Mouse (Mus musculus): Measurements from ENCODE around the gene Tex22.

Gene Tex22

DNA sequence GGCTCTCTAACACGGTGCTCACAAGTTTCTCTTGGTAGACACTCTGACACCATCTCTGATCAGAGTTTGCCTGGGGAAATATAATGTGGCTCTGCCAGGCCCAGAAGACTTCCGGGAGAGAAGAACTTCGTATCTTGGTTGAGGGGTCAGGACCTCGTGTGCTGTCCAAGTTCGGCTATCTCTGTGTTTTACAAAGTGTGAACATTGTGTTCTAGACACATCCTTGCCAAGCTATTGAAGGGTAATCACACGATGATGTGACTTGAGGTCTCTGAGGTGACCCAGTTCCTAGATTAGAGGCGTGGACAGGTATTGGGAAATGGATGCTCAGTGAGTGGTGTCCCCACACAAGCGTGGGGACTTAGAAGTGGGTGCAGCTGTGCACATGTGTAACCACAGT, 18.2 kb upstream of the Tex22 start:
- no peak for DNase-seq (ENCODE audit: extremely low read depth, low read depth)

DNA sequence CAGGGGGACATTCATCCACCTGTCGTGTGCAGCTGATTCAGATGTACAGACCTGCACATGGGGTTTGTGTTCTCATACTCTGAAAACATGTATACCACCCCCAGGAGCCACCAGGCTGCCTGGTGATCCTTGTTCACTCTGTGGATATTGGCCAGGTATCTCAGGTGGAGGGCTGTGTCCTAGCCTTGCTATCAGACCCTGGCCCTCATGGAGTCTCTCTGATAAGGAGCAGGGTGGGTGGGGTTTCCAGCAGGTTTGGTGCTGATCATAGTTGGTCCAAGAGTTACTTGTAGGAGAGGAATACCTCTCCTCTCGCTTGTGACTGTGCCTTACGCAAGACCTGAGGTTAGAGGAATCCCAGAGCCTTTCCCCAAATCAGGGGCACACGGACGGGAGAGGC, 14.1 kb upstream of the Tex22 start:
- DNase-seq (ENCODE audit: extremely low read depth, low read depth): no peak

DNA sequence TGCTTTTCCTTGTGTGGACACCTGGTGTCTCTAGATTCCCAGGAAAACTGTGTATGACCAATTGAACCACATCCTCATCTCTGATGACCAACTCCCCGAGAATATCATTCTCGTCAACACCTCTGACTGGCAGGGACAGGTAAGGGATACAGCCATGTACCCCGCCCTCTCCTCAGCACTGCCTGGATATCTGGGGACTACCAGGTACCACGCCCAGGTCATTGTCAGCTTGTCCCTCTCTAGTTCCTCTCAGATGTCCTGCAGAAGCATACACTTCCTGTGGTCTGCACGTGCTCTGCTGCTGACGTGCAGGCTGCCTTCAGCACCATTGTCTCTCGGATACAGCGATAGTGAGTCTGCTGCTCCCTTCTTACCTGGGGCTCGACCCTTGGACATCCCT, 12.7 kb upstream of the Tex22 start:
- DNase-seq (ENCODE audit: extremely low read depth, low read depth): no peak

DNA sequence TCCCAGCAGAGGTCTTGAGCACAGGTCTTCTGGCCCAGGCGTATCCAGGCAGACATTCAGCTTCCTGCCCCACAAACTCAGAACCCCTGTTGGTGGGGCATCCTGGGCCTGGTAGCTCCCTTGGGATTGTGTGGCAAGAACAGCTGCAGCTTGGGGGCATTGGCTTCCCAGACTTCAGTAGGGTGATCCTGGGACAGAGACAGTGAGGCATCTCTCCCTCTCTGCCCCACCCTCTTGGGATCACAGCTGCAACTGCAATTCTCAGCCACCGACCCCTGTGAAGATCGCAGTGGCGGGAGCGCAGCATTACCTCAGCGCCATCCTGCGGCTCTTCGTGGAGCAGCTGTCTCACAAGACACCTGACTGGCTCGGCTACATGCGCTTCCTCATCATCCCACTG, 12.1 kb upstream of the Tex22 start:
- DNase-seq (ENCODE audit: extremely low read depth, low read depth): no peak

DNA sequence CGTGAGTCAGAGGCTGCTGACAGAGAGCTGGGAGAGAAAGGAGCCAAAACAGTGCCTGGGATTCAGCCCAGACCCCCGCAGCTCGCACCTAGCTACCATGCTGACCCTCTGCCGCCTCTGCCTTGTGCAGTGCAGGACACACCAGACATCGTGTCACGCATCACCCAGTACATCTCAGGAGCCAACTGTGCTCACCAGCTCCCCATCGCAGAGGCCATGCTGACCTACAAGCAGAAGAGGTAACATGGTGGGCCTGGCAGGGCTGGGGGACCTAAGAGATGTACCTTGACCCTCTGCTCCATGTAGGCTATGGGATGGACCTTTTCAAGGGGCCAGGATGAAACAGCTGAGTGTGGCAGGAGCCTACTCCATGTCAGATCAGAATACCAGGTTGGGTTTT, 10.6 kb upstream of the Tex22 start:
- DNase-seq (ENCODE audit: extremely low read depth, low read depth): no peak

DNA sequence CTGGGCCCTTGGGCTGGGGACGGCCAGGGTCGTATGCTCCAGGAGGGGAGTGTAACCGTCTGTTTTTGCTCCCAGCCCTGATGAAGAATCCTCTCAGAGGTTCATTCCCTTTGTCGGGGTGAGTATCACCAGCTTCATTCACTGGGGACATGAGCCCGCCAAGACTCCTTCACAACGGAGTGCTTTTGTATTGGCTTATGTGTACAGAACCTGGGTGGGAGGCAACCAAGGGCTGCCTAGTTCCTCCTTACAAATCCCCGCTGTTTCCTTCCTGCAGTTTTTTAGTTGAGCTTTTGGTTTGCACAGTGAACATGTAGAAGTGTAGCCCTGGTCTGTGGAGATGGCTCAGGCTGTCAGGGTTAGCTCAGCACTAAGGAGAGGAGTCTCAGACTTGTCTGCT, 6.3 kb upstream of the Tex22 start:
- no peak for DNase-seq (ENCODE audit: extremely low read depth, low read depth)

DNA sequence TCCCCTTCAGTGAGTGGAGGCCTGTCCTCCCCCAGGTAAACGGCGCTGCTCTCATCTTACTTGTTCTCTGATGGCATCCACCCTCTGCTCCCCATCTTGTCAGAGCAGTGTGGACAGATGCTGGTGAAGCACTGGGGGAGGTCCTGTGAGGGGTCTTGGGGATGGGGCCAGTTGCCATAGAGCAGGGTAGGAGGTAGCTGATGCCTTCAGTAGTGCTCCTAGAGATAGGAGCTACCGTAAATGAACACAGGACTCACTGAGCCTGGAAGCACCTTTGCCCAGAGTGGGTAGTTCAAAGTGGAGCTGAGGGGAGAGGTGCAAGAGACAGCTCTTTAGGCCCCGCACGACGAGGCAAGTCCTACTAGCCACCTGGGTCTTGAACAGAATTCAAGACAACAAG, 4.9 kb upstream of the Tex22 start:
- no peak for DNase-seq (ENCODE audit: extremely low read depth, low read depth)

DNA sequence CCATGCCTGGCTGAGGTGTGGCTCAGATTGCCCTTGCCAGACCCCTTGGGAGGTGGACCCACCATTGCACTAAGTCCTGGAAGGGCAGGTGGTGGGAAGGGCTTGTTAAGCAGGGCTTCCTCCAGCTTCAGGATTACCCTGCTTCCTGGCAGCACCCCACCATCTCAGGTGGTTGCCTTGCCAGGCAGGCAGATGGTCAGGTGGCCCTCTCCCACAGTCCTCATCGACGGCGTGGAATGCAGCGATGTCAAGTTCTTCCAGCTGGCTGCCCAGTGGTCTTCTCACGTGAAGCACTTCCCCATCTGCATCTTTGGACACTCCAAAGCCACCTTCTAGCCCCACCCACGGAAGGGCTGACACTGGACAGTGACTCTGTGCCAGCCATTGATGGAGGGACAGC, 3.0 kb upstream of the Tex22 start:
- no peak for DNase-seq (ENCODE audit: extremely low read depth, low read depth)

DNA sequence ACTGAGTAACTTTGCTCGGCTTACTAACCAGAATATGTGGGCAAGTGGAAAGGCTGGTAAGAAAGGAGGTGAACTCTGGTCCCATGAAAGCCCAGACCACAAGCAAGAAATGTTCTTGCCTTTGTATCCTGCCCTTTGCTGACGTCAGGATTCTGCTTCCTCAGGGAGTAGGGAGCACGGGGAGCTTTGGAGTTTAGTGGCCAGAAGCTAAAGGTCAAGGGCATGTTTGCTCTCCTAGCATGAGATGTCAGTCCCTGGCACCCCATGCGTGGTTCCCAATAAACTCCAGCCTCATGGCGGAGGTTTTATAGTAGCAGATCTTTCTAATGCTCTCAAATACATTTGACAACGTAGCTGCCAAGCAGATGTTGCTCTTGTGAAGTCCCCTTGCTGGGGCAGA, 2.5 kb upstream of the Tex22 start:
- DNase-seq (ENCODE audit: extremely low read depth, low read depth): no peak

DNA sequence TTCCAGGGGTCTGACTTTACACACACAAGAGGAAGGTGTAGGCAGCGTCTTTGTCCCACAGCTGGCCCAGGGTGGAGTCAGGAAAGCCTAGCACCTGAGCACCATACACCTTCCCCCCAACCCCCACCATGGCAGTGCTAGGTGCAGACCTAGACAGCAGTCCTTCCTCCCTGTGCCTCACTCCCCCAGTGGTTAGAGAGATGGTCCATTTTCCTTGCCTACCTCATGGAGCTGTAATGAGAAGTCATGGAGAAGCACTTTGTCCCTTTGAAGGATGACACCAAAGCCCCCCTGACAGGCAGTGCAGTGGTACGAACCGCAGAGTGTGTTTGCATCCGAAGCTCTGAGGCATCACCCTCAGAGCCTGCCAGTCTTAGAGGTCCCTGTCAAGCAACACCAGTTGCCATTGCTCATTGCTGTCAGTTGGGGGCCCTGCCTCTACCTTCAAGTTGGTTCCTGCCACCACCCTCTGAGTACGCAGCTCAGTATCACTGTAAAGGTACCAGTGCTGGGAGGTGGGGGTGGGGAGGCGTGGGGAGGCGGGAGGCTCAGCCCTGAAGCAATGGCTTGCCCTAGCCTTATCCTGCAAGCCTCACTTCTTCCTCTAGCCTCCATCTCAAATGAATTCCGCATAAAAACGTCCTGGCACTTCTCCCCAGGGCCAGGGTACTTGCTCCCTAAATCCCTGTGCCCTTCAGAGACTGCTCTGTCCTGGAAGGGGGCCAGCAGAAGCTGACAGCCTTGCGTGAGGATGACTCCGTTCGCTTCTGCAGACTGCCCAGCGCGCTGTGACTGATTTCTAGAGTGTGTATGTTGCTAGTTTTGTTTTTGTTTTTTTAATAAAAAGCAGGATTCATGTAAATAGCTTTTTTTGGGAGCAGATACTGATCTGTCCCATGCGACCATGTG, 628 bp upstream of the Tex22 start:
- DNase-seq (ENCODE audit: extremely low read depth, low read depth): no peak

DNA sequence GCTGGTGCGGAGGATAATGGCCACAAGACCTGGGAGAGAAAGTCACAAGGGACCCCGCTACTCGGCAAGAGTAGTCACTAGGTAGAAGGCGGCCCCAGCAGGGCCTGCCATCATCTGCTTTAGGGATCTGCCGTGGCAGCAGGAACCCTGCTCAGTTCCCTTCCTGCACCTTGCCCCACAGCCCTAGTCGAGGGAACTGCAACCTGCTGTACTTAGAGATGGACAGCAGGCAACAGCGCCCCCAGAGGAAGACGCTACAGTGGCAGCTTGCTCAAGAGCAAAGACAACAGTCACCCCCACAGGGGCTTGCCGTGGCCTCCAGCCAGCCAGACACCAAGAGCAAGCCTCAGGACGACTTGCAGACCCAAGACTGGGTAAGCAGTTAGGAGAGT, 757 bp downstream of the Tex22 start:
- peak; percentile 97 for DNase-seq (ENCODE audit: extremely low read depth, low read depth)

DNA sequence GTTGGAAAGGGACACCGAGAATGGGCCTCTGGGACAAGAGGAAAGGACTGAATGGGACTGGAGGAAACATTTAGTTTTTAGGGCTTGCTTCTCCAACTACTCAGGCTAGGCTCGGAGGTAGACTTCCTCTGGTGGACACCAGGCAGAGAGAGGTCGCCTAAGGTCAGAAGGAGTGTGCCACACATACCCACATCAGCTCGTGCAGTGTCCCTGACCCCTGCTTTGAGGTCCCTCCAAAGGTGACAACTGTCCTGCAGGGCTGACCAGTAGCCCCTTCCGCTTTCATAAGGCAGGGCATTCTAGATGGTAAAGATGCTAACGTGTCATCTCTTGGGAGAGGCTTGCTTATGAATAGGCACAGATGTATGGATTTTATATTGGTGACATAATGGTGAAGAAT, 1.2 kb downstream of the Tex22 start:
- DNase-seq (ENCODE audit: extremely low read depth, low read depth): no peak

DNA sequence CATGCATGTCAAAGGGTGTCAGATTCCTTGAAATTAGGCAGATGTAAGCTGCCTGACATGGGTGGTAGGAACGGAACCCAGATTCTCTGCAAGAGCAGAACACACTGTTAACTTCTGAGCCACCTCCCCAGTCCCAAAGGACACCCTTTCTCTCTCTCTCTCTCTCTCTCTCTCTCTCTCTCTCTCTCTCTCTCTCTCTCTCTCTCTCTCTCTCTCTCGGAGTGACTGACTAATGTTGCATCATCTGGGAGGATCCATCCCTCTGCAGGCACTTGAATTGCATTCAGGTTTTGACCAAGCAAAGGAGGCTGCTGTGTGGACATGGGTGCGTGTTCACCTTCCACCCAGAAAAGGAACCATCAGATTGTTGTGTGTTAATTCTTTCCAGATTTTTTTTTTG, 13.0 kb downstream of the Tex22 start:
- no peak for DNase-seq (ENCODE audit: extremely low read depth, low read depth)

DNA sequence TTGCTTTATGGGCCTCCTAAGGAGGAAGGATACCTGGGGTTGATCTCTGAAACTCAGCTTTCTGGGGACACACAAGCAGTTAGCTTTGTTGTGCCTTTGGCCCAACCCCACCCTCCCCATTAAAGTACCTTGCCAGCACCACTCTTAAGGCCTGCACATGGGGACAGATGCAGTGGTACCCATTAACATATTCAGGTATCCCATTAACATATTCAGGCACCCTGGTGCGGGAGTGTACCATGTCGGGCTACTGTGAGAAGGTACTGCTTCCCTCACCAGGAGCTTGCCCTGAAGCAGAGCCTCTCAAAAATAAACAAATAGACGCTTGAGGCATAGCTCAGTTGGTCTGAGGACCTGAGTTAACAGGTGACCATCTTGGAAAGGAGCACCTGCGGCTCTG, 13.7 kb downstream of the Tex22 start:
- DNase-seq (ENCODE audit: extremely low read depth, low read depth): no peak

DNA sequence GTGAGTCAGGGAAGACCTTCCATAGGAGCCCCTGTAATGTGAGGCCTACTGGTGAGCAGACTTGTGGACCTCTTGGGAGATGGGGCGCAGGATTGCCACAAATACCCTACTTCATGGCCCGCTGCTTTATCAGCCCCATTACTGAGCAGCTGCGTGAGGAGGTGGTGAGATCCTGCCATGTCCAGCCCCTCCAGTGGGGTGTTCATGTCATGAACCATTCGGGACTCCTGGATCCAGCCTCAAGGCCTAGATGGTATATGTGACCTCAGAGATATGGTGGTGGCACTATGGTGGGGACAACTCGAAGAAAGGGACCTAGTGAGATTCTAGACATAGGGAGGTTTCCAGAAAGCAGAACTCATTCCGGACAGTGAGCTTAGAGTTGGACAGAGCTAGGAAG, 14.8 kb downstream of the Tex22 start:
- no peak for DNase-seq (ENCODE audit: extremely low read depth, low read depth)

DNA sequence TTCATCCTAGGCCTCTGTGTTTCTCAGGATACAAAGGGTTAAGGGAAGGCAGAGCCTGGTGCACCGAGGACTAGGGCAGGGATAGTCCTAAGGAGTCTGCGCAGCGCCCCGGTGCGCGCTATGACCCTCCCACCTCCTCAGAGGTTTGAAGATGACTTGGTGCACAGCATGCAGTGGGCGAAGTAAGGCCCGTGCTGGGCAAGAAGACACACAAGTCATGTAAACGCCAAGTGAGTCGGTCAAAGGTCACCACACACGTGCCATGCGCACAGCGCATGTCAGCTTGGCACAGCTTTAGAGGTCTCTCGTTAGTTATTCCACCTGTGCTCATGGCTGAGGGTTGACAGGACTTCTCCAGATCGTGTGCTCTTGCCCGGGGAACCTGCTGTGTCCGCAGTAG, 15.8 kb downstream of the Tex22 start:
- no peak for DNase-seq (ENCODE audit: extremely low read depth, low read depth)

DNA sequence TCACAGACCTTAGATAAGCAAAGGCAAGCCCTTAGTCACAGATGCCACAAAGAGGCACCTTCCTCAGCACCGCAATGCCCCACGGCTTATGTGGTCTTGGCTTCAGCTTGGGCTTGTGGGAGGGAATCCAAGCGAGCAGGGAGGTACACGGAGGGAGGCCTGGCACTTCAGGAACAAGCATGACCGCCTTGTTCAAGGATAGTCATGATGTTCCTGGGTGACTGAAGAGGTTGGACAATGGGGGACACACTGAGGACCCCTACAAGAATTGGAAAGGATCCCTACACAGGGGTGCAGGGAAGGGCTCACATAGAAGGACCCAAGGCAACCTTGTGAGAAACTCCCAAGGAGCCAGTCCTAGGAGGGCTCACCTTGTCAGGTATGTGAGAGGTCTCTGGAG, 22.7 kb downstream of the Tex22 start:
- no peak for DNase-seq (ENCODE audit: extremely low read depth, low read depth)

DNA sequence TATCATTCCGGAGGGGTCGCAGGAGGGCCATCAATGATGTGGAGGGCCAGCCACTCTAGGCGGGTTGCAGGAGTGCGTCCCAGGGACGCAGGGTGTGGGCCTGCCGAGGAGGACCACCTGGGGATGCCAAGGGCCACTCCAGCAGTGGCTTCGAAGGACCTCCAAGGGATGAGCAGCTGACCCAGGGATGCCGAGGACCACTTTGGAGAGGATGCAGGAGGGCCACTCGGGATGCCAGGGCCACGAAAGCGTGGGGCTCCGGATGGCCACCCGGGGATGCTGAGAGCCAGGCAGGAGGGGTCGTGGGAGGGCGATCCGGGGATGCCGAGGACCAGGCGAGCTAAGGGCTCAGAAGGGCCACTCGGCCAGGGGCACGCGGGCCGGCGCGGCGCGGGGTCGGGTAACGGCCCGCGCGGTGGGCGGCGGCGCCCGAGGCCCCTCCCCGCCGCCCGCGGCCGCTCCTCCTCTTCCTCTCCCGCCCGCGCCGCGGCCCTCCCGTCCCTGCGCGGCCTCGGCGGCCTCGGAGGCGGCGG, 23.5 kb downstream of the Tex22 start, which contains the start of gene Mta1:
Gene Mta1, plus strand, starts transcription at position 530 of the 533 bp plus-strand sequence.
- no peak for DNase-seq (ENCODE audit: extremely low read depth, low read depth)

DNA sequence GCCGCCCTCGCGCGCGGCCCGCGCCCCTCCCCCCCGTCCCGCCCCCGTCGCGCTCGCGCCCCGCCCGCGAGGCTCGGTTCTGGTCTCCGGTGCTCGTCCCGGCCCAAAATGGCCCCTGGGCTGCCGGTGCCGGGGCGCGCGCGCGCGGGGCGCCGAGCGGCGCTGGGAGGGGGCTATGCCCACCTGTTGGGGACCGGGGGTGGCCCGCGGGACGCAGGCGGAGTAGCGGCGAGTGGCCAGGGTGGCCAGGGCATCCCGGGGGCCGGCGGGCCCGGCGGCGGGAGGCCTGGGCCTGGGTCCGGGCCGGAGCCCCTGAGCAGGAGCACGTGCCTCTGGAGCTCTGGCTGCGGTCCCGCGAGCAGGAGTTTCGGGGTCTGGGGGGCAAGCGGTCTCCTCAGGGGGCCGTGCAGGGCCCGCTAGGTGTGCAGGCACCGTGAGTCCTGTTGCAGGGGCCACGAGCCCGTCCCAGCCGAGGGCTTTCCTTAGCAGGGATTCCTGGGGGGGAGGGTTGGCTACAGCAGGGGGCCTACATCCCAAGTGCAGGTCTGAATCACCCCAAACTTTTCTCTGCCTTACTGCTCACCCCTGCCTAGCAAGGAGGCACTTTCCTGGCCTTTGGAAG, 24.3 kb downstream of the Tex22 start:
- DNase-seq (ENCODE audit: extremely low read depth, low read depth): no peak

DNA sequence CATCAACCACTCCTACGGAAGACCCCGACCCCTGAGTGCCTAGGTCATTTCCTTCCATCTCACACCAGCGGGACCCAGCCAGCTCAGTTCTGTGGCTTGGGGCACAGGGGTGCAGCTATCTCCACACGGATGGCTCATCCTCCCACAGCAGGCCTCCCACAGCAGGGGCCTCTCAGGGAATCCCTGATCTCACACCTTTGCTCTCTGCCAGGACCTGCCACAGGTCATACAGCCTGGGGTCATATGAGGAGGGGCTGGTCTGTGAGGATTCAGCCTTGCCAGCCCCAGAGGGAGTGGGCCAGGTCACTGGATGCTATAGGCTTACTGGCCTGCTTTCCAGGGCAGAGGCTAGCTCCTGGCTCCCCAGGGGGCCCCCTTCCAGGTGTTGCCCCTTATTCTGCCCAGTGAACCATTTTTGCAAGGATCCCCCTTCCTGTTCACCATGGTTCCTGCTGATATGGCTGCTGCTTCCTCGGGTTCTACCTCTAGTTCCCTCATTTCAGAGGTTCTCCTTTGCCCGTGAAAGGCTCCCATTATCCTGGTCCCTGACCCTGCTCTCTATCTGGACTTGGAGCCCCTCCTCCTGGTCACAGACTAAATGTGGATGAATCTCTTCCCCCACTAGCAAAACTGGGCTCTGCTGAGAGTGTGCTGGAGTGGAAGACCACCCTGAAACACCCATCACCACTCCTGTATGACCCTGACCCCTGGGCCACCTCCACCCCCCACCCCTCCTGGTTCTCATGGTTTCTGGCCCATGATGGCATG, 25.4 kb downstream of the Tex22 start:
- DNase-seq (ENCODE audit: extremely low read depth, low read depth): no peak

DNA sequence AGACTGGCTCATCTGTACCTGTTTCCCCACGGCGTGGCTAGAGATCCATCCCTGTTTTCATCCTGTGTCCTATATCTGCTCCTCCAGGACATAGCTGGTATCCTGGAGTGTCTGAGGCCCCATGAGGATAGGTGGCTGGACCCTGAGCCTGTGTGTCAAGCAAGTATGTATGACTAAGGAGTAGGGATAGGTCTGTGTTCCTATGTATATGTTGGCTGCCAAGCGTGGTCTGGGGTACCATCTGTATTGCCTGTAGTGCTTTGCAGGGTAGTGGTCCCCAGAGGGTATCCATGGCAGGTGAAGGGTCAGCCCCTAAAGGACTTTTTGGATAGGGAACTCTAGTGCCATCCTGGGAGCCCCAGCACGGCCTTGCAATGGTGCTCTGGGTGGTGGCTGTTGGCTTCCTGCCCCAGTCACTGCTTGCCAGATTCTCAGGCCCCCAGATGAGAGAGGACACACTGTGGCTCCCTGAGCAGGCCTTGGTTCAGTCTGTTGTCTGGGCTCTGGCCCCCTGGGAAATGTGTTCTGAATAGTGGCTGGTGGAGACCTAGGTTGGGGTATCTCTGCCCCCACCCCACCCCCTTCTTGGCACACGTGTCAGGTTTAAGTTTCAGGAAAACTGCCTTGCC, 26.3 kb downstream of the Tex22 start:
- no peak for DNase-seq (ENCODE audit: extremely low read depth, low read depth)

All from MEL-GATA-1-ER (cell line).